Mouse (Mus musculus): ENCODE results near the gene Tpcn2. TPM values are rescaled to one million over a fixed set of nuclear protein-coding genes. Genes with fewer than 3 reads are reported as not detected.

Gene Tpcn2
- total RNA-seq, 2 experiments from 2014 or later = 3.0 to 4.2 TPM

- DNase-seq (ENCODE audit: low spot score) = peak; percentile 53
Measured at GRCm38 (mm10) chr7:145252715-145253476, 30.9 kb downstream of the Tpcn2 start.

GRCm38 (mm10) chr7:145250225-145250624 lies 33.6 kb downstream of the Tpcn2 start:
- DNase-seq (ENCODE audit: low spot score) = no peak

More at GRCm38 (mm10) chr7:145252715-145253476, 30.9 kb downstream of the Tpcn2 start:
- intact Hi-C loops (cut with DNase I) = no loop called here

DNA sequence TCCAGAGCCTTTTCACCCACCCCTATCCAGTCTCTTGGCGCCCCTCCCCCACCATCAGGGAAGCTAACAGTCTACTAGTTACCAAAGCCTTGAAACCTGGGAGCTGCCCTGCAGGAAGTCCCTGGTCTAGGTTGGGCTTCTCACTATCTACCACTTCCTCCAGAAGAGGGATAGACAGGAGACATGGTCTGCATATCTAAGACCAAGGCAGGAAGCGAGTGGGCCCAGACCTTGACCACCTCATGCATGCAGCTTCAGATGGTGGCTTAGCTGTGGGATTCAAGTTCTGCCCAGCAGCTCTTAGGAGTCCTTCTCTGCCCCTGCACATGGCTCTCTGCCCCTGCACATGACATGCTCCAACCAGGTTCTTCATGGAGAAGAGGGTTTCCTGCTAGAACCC lies 34.9 kb downstream of the Tpcn2 start:
- intact Hi-C loops (cut with DNase I) = no loop called here
- no peak for DNase-seq (ENCODE audit: low spot score)

More at GRCm38 (mm10) chr7:145250225-145250624, 33.6 kb downstream of the Tpcn2 start:
- intact Hi-C loops (cut with DNase I) = no loop called here

DNA sequence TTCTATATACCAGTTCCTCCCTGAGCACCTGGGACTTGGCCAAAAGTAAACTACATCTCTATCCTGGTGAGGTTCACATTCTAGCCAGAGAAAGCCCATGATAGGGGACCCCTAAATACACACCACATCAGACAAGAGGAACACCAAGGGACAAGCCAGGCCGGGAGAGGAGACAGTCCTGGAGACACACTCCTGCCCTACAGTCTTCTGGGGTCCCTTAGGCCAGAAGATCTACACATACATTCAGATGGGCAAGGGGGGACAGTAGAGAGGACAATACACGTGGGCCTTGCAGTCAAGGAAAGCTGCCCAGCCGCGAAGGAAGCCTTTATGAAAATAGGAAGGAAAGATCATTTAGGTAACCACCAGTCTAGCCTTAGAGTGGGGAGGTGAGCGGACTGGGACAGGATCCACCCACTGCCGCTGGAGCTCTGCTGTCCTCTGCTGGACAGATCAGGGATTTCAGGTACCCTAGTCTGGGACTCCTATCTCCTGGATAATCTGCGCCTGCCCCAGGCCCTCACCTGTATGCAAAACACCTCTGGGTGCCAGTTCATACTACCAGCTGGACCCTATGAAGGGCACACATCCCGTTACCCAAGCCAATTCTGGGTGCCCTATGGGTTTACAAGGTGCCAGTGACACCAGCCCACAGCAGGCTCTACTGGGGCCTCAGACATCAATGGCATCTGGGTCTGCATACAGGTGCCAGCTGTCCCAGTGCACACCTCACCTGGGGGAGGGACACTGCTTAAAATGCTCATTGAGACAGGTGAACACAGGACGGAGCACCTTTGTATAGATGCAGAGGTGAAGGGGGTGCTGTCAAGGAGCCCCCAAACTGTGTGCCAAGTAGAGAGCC lies 40.7 kb downstream of the Tpcn2 start:
- intact Hi-C loops (cut with DNase I) = loop anchor here (1.0 to 5.0 kb wide), 3 partner anchors 131 to 306 kb away; no protein-coding TSS in a partner anchor
- DNase-seq (ENCODE audit: low spot score) = peak; percentile 53

DNA sequence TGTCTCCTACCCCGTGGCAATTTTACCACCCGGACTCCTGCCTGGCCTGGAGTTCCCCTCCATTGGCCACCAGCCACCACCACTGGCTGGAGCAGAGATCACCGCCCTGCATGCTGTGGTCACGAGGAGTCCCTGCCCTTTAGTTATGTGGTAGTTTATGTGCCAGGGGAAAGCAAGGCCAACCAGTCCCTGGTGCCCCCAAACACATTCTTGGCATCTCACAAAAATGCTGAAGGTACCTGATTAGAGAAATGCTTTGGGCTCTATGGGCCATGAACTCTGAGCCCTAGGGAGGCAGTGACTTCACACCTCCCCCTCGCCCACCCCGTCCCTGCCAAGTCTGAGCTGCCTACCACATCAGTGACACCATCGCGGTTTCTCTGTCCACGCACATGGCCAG lies 41.8 kb downstream of the Tpcn2 start:
- DNase-seq (ENCODE audit: low spot score) = no peak
- intact Hi-C loops (cut with DNase I) = loop anchor here (5.0 kb wide), 2 partner anchors 130 to 210 kb away; no protein-coding TSS in a partner anchor

DNA sequence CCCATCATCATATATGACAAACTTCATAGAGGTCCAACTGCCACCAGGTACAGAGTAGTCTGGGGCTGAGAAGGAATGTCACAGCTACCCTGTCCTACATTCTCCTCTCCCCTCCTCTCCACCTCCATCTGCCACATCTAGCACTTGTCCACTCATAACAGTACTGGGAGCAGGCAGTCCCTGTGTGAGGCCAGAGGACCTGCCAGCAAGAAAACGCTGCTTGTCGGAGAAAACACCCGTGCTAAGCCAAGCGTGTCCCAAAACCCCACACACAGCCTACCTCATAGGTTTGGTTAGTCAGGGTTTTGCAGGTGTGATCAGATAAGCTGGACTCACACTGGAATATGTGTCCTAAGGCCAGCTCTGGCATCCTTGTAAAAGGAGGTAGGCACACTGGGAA lies 42.9 kb downstream of the Tpcn2 start:
- no peak for DNase-seq (ENCODE audit: low spot score)
- intact Hi-C loops (cut with DNase I) = loop anchor here (5.0 kb wide), 2 partner anchors 129 to 209 kb away; no protein-coding TSS in a partner anchor

DNA sequence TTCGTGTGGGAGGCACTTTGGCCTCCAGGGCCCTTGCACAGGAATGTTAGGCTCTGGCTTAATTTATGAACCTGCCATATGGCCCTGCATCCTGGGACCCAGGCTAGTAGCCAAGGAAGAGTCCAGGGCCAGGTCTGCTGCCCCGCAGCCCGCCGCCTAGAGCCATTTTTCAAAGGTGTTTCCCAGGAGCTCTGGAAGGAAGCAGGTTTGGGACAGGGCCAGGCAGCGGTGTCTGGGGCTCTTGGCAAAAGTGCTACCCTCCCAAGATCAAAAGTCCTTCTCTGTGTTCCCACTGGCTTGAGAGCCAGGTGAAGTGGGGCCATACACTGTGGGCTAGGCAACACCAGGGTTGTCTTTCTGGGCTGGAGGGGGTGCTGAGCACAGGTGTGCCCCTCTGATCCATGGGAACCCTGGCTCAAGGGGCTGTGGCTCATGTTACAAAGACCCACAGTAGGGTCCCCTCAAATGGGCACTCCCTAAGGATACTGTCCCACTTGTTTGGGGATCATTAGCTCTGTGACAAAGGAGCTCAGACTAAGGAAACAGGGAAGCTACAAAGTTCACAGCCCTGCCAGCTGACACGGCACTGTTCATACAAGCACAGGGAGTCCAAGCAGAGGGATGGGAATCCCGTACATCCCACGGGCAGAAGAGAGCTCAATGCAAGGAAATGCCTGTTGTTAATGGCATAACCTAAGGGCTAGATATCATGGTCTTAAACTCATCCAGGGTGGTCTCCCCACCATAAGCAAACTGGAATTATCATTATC lies 43.9 kb downstream of the Tpcn2 start:
- intact Hi-C loops (cut with DNase I) = loop anchor here (5.0 kb wide), 2 partner anchors 128 to 208 kb away; no protein-coding TSS in a partner anchor
- no peak for DNase-seq (ENCODE audit: low spot score)

GRCm38 (mm10) chr7:145239145-145239544 lies 44.7 kb downstream of the Tpcn2 start:
- DNase-seq (ENCODE audit: low spot score) = no peak
- intact Hi-C loops (cut with DNase I) = no loop called here

GRCm38 (mm10) chr7:145234841-145235790 lies 48.7 kb downstream of the Tpcn2 start:
- DNase-seq (ENCODE audit: low spot score) = no peak
- intact Hi-C loops (cut with DNase I) = no loop called here

DNA sequence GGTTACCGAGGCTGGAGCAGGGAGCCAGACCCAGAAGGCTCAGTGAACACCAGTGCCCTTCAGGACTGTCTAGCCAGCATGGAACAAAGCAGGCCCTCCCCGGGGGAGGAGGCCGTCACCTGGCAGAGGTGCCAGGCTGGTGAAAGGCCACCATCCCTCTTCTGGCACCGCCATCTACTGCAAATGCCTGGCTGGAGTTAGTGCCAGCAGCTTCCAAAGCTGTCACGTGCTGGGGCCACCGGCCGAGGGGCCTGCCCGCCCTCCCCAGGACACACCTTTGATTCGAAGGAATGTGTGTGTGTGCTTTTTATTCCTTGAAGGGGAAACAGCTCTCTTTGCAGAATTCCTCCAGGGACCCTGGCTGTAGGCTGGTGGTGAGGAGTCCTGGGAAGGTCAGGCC lies 52.2 kb downstream of the Tpcn2 start:
- intact Hi-C loops (cut with DNase I) = no loop called here
- DNase-seq (ENCODE audit: low spot score) = no peak

GRCm38 (mm10) chr7:145226641-145227040 lies 57.2 kb downstream of the Tpcn2 start:
- DNase-seq (ENCODE audit: low spot score) = no peak

DNA sequence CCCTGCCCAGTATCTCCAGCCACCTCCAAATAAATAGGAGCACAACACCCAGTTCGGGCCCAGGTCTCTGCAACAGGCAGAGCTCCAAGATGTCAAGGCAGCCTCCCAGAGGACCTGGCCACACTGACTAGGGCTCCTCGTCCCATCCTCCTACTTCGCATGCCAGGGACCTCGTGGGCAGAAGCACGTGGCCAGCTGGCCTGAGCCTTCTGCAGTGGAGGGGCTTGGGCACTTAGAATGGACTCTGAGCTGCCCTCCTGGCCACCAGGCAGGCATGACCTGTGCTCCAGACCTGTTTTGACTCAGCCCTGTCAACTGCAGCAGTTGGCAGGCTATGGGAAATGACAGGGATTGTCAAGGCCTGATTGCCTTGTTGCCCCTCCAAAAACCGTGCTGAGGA lies 58.2 kb downstream of the Tpcn2 start:
- intact Hi-C loops (cut with DNase I) = no loop called here
- DNase-seq (ENCODE audit: low spot score) = no peak

More at GRCm38 (mm10) chr7:145226641-145227040, 57.2 kb downstream of the Tpcn2 start:
- intact Hi-C loops (cut with DNase I) = no loop called here

GRCm38 (mm10) chr7:145221841-145222689 lies 61.7 kb downstream of the Tpcn2 start:
- DNase-seq (ENCODE audit: low spot score) = peak; percentile 61
- intact Hi-C loops (cut with DNase I) = no loop called here

DNA sequence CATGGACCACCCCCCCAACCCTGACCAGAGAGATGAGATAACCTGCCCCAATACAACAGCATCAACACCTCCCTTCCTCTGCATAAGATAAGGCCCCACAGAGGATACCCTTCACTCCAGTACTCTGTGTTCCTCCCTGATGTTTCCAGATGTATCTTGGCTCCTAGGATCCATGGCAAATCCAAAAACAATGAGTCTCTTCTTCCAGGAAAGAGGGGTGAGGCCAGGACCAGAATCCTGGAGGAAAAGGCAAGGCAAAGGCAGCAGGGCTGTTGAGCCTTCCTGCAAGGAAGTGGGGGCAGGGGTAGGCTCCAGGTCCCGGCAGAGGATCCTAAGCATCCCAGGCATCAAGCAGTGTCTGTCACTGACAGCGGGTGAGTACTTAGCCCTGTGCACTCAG lies 62.5 kb downstream of the Tpcn2 start:
- no peak for DNase-seq (ENCODE audit: low spot score)
- intact Hi-C loops (cut with DNase I) = no loop called here

DNA sequence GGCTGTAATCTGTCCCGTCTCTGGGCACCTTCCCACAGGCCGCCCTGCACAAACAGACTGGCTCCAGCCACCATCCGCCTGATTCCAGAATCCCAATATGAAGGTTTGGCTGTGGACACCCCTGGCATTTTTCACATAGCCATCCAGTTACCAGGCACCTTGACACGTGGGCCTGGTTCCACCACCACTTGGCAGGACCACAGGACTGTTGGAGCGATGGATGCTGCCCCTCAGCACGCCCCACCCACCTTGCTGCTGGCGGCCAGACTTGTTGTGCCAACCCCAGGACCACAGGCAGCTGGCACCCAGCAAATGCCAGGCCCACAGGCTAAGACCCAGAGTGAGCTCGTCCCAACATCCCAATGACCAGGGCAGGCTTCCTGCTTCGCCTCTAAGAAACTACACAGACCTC lies 64.4 kb downstream of the Tpcn2 start:
- DNase-seq (ENCODE audit: low spot score) = no peak
- intact Hi-C loops (cut with DNase I) = loop anchor here (5.0 kb wide), 1 partner anchor 187 kb away; no protein-coding TSS in a partner anchor

- intact Hi-C loops (cut with DNase I) = loop anchor here (5.0 kb wide), 1 partner anchor 184 kb away; no protein-coding TSS in a partner anchor
- no peak for DNase-seq (ENCODE audit: low spot score)
Measured at GRCm38 (mm10) chr7:145216591-145216990, 67.2 kb downstream of the Tpcn2 start.

DNA sequence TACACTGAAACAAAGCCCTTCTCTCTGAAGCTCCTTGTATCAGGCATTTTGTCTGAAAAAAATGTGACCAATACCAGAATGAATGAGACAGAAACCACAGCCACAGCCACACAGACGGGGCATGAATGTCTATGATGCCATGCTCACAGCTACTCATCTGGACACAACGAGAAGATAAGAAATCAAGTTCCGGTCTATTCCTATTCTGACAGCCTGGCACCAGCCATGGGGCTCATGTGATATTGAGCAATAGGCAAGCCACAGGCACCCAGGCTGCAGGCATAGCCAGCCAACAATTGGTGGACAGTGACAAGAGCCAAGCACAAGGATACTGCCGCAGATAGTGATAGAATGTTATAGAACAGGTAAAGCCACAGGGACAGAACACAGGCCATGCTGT lies 68.3 kb downstream of the Tpcn2 start:
- intact Hi-C loops (cut with DNase I) = loop anchor here (5.0 kb wide), 1 partner anchor 183 kb away; no protein-coding TSS in a partner anchor

More for the DNA sequence above, 68.3 kb downstream of the Tpcn2 start:
- no peak for DNase-seq (ENCODE audit: low spot score)
